Mouse (Mus musculus) WW6 (cell line): ENCODE results near the gene Rabgap1l.

Experiments
- DNase-seq: peaks from one replicate; pipeline ENCODE4 v3.0.0-alpha.2; 2013; ENCODE audit warnings: low read depth, low spot score

Rabgap1l gene

GRCm38 (mm10) chr1:160245954-160246353 is 547.1 kb downstream of the Rabgap1l start:
- DNase-seq: no peak

DNA sequence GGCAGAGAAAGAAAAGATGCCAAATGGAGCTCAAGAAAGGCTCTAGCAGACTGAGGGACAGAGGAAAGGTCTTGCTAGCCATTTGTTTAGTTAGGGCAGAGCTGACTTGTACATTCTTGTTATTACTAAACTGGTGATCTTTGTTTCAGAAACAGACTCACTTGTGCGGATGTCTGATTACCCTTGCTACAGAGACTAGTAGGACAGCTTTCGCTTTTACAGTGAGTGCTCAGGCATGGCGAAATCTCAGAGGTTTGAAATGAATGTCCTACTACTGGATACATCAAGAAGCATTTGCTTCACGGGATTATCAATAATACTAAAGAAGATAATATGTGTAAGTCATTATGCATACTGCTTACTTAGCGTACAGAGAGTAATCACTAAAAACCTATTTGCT is 548.3 kb downstream of the Rabgap1l start:
- no peak for DNase-seq

DNA sequence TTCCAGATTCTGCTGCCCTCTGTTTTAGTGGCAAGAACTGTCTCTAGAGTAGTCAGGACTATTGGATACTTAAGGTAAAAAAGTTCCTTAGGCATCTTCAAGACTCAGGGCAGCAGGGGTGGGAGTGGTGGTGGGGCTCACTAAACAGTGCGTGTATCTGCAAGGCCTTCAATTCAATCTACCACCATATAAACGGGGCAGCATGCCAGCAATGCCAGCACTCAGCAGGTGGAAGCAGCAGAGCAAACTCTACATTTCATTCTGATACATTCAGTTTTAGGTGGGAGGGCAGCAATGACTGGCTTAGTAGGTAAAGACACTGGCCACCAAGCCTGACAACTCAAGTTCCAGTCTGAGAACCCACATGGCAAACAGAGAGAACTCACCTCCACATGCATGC is 552.9 kb downstream of the Rabgap1l start:
- no peak for DNase-seq

- DNase-seq: no peak
Observed at GRCm38 (mm10) chr1:160238852-160239443, 554.1 kb downstream of the Rabgap1l start.

GRCm38 (mm10) chr1:160237981-160238380 is 555.0 kb downstream of the Rabgap1l start:
- no peak for DNase-seq

GRCm38 (mm10) chr1:160233921-160234320 is 559.1 kb downstream of the Rabgap1l start:
- no peak for DNase-seq

DNA sequence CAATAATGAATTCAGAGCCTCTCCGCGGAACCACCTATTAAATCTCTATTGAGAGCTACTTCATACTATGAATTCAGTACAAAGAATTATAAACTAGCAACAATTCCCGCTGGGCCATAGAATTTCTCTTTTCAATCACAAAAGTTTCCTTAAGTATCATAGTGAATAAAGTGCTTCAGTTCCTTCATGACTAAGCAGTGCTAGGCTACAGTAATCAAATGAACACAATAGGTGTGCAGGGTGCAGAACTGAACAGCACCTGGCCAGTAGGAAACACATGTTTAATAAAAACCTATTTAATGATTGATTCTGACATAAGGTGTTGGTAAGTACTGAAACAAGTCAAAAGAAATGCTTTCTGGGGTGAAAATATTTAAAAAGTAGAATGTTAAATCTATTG is 560.9 kb downstream of the Rabgap1l start:
- no peak for DNase-seq

GRCm38 (mm10) chr1:160231013-160231412 is 562.0 kb downstream of the Rabgap1l start:
- DNase-seq: no peak

DNA sequence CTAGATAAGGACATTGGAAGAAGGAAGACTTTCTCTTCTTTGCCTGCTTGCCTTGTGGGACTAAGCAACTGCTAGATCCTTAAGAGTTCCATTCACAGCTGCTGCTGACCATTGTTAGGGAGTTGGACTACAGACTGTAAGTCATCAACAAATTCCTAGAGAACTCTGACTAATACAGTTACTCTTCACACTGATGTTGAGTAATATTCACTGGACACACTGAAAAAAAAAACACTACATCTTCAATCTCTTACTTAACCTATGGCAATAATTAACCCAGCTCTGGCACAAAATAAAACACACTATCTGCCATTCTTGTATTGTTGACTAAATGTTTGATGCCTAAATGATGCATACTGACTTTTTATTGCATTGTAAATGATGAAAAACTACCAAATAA is 565.2 kb downstream of the Rabgap1l start:
- DNase-seq: no peak

DNA sequence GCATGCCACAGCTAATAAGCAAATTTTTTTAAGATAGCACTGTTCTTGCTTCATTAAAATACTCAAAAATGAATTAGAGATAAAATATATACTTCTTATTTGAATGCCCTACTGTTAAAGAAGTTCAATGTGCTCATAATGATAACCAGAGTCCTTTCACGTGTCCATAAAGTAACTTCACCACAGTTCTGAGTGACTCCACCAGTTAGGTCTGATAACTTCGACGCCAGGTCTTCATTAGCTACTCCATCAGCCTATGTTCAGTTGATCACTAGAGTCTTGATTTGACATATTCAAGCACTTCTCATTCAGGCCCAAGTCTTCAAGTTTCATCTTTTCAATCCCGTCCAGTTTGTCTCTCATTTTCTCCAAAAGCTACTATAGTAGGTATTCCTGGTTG is 565.8 kb downstream of the Rabgap1l start:
- DNase-seq: no peak

DNA sequence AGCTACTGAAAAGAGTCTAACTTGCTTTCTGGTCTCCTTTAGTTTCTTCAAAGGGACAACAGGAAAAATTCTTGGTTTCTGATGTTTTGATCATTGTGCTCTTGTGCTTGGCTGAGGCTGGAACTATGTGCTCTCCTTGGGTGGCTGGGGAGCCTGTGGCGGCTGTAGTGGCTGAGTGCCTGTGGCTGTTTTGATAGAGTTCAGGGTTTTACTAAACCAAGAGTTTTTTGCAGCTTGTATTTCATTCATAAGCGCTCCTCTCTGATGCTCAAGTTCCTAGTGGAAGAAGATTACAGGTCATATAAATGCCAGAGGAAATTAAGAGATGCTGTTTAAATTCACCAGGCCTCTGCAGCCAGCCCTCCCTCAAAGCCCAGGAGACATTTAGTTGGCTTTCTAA is 568.9 kb downstream of the Rabgap1l start:
- no peak for DNase-seq

DNA sequence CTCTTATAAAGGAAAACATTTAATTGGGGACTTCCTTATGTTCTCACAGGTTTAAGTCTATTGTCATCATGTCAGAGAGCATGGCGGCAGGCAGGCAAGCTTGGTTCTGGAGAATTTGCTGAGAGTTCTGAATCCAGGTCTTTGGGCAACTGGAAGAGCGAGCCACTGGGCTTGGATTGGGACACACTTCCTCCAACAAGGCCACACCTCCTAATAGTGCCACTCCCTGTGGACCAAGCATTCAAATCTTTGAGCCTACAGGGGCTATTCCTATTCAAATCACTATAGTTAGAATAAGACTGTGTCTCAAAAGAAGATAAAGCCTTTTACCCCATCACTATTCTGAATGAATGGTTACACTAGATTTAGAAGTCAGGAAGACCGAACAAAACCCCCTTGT is 575.1 kb downstream of the Rabgap1l start:
- no peak for DNase-seq

- no peak for DNase-seq
Observed at GRCm38 (mm10) chr1:160214171-160214570, 578.8 kb downstream of the Rabgap1l start.

DNA sequence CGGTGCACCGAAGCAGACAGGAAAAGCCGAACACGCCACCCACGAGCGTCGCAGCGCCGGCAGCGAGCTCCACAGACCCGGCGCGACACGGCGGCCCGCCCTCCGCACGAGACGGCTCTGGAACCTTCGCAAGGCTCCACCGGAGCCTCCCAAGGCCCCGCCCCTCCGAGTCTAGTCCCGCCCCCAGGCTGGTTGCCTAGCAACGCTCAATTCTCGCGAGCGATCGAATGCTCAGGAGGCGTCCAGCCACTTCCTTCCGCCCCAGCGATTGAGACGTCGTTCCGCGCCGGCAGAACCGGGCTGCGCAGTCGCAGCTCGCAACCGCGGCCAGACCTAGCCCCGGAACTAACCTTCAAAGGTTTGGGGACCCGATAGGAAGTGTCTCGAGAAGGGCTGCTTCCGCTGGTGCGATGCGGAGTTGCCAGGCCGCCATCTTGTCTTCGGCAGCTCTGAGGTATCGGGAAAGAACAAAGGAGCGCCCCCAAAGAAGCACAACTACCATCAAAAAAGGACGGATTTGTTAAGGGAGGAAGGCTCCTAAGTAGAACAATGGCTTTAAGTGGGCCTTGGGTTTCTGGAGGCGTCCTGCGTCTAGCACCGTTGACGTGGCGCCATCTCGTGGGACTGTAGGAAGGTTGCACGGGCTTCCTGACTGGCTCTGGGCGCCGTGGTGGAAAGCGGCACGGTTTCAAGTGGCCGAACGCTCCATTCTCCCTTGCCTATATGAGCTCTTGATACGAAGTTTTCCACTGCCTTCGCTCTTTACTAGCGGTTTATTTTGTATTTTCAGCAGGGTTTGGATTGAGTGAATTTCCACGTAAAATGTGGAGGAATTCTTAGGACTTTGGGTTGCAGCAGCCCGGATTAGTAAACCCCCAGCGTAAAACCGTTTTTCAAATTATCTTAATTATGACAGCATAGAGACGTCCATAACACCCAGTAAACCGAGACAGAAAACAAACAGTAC is 580.0 kb downstream of the Rabgap1l start, which contains the start of gene Cacybp:
Gene Cacybp, minus strand, starts transcription at position 173 of the 967 bp plus-strand sequence.
- peak; percentile 96 for DNase-seq

DNA sequence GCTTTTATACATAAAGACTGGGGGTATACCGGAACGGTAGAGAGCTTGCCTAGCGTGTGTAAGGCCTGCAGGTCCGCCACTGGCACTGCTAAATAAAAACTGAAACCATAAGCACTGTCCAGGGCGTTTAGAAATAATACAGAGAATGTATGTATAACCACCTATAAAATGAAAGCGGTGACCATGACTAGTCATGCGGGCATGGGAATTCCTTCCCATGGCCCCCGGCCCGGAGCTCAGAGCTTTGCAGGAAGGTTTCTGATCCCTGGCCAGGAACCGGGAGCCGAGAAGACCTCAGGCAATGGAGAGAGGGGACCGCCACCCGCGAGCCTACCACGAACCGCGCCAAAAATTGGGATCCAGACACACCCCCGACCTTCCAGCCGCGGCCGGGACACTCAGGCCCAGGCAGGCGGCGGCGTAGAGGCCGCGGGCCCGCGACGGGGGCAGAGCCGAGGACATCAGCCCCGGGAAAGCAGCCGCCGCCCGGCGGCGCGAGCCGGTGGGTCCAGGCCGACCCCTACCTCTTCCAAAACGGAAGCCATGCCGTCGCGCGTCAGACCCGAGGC is 580.8 kb downstream of the Rabgap1l start:
- DNase-seq: no peak

GRCm38 (mm10) chr1:160211597-160212122 is 581.4 kb downstream of the Rabgap1l start:
- no peak for DNase-seq

DNA sequence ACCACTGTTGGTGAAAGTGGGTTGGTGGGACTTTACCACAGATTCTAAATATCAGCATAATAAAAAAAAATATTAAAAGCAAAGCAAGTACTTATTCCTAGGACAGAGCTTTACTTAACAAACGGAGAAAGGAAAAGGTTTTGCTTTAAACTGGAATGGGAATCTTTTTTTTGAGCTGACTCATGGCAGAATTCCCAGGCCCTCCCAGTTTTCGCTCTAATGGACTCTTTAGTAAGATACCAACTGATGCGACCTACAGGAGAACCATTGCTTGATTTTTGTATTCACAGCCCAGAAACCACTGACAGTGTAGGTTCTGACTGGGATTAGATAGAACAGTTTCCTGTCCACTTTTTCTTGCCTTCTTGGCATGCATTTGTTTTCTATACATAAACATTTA is 582.4 kb downstream of the Rabgap1l start:
- DNase-seq: no peak

DNA sequence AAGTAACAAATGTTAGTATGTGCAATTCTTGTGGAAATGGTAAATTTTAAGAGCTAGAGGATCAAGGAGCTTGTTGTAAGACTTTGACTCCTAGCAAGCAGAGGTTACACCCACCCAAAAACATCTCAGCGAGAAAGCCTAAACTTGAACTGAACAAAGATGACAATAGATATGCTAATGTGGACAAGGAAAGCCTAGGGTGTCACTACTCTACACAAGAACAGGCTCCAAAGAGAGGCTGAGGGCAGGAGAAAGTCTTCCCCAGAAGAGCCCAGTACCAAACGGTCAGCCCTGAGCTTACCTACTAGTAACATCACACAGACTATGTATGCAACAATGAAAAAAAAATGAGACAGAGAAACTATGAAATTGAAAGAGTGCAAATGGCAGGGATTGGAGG is 583.2 kb downstream of the Rabgap1l start:
- DNase-seq: peak; percentile 34

- DNase-seq: no peak
Observed at GRCm38 (mm10) chr1:160205486-160205885, 587.5 kb downstream of the Rabgap1l start.

GRCm38 (mm10) chr1:160195337-160195663 is 597.7 kb downstream of the Rabgap1l start:
- DNase-seq: peak; percentile 24

DNA sequence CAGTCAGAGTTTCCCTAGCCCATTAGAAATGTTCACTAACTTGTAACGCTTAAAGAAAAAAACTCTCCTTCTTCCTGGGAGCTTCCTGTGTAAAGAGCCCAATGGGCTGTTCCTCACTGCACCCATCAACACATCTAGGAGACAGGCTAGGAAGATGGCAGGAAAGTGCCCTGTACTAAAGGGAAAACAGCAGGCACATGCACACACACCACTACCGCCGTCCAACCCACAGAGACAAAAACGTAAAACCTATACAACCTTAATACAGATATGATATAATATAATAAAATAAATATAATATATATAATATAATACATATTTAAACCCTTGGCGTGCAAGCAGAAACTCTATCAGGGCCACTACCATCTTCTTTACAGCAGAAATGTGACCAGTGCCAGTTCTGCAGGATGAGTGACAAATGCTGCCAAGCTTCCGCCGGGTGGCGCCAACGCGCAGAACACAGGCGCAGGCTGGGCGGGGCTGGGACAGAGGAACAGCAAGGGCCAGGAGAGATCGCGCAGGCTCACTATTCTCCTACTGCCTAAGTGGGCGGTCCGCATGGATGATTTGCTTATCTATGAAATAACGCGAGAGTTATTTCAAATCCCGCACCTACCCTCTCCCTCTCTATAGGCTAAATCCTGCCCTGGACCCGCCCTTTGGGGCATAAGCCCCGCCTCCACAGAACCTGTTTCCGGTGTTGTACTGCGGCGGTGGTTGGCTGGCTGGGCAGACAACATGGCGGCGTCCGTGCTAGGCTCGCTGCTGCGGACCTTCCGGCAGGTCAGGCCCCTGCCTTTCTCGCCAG is 598.3 kb downstream of the Rabgap1l start, which contains the start of gene Mrps14:
Gene Mrps14, plus strand, starts transcription at position 687 of the 808 bp plus-strand sequence.
- DNase-seq: peak; percentile 97
